Mouse (Mus musculus) gastrocnemius, postnatal 4 days (tissue): ENCODE results near the gene Serpina3a. TPM values are rescaled to one million over a fixed set of nuclear protein-coding genes. Genes with fewer than 3 reads are reported as not detected.
A peak's percentile ranks its signal among the peaks of the same experiment; 100 is the strongest.
"Not testable (repeated sequence)": the region's sequence is repeated elsewhere in the genome, so short reads cannot be mapped to it uniquely, and the experiment has no call there.

ENCODE experiments used
- DNase-seq, 2 experiments: peaks; one replicate each; pipeline ENCODE4 v3.0.0; 2021 to 2022; ENCODE audit warnings: low spot score in 2 of 2, mixed read lengths in 2 of 2
- long read RNA-seq, 2 experiments: library from polyadenylated mRNA; stranded (forward); transcript quantifications; one replicate each; pipeline ENCODE4 v2.0.0; 2021
- total RNA-seq, 2 experiments: library from RNA; stranded (reverse); gene quantifications; 2 replicates each; pipeline ENCODE4 v1.2.3; 2021

Serpina3a gene
- not detected for total RNA-seq
- long read RNA-seq, experiment 1 = 0 reads
- long read RNA-seq, experiment 2 = 0 reads

GRCm38 (mm10) chr12:104112333-104112732 is at the start of gene Serpina3a:
TSS of gene Serpina3a (plus strand) at chr12:104112724.
- DNase-seq = not testable (repeated sequence)

DNA sequence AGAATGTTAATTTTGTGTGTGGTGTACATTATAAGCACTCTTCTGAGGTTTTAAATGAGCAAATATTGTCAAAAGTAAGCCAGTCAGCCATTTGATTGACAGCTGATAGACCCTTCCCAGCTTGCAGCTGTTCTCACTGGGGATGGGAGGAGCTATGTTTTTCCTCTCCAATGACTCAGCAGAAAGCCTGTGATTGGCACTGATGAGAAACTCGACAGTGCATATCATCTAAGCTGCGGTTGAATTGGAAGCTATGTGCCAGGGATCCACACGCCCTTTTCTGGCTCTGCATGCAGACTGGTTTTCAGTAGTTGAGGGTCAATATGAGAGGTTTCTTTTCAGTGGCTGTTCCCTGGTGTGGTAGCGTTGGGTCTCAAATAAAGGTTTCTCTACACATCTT is 48.0 kb upstream of the Serpina3a start:
- no peak for DNase-seq

GRCm38 (mm10) chr12:104064996-104065395 is 47.5 kb upstream of the Serpina3a start:
- no peak for DNase-seq

DNA sequence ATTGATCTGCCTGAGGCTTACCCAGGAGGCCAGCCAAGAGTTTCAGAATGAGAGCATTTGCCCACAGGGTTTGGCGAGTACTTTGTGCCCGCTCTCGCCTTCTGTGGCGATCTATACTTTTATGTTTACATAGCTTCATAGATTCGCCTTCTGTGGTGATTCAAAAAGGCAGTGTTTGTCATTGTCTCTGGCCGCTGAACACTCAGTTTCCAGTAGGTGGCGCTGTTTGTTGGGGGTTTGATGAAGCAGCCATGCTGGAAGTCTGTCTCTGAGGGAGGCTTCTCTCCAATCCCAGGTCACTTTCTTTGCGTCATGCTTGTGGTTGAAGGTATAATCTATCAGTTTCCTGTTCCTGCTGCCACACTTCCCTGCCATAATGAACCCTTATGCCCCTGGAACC is 46.3 kb upstream of the Serpina3a start:
- DNase-seq = peak in 1 of 2 experiments; percentile 56

GRCm38 (mm10) chr12:104067549-104067948 is 45.0 kb upstream of the Serpina3a start:
- DNase-seq = peak; percentile 26 to 60

DNA sequence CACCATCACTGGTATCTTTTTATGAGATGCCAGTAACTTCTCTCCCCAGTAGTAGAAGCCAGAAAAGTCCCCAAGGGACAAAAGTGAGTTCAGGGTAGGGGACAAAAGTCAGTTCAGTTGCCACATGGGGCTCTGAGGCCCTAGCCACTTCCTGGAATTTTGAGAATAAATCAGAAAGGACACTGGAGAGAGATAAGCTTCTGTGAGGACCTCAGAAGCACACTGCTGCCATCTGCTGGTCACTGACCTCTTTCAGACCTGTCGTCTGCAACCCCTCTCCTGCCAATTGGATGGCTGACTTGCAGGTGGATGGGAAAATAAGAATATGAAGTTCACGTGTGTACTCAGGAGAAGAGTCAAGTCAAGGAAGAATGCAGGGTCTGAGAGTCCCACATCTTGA is 42.9 kb upstream of the Serpina3a start:
- DNase-seq = peak; percentile 48 to 79

- no peak for DNase-seq
Measured at GRCm38 (mm10) chr12:104071708-104072107, 40.8 kb upstream of the Serpina3a start.

DNA sequence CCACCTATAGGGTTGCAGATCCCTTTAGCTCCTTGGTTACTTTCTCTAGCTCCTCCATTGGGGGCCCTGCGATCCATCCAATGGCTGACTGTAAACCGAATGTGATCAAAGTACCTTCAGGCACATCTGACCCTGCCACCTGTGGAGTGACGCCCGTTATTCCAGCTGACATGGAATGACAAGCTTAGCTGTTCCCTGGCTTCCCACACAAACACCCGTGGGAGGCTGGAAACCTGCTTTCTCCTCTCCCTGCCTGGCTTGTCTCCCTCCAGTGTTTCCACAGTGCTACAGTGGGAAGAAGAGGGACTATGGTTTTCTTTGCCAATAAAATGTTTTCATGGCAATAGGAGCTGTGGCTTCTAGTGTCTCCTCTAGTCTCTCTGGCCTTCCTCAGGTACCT is 40.2 kb upstream of the Serpina3a start:
- DNase-seq = no peak

DNA sequence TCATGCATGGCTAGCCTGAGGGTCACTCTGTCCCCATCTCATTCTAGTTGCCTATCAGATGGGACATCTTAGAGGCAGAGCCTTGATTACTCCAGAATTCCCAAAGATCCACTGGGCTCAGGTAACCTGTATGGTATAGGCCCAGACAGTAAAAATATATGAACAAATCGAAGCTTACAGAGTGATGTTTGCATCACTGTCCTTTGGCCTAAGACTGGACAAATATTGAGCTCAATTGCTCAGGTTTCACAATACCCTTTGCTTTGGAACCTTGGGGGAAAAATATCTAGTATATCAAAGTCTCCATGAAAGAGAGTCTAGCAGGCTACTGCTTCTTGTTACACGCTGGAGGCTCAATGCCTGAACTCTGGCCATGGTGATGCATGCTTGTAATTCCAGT is 22.4 kb upstream of the Serpina3a start:
- DNase-seq = no peak

GRCm38 (mm10) chr12:104091303-104091702 is 21.2 kb upstream of the Serpina3a start:
- no peak for DNase-seq

DNA sequence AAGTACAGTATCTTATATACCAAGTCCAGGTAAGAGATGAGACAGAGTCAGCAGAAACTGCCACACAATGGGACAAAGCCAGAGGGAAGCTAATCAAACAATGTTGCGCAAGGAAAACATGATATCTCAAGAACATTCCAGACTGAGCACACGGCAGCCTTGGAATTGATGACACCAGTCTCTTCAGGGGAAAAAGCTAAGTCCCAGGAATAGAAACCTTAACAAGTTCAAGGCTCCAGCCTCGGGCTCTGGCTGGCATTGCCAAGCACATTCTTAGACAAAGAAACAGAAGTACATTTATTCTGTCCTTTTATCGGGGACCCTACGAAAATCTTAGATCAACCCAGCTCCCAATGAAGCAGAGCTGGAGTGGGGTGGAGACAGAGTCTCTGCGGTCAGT is 11.8 kb upstream of the Serpina3a start, which contains the start of gene Serpina5:
Gene Serpina5 (plus strand): TSS at position 346 of the 400 bp plus-strand sequence.
- DNase-seq = no peak

GRCm38 (mm10) chr12:104105847-104106246 is 6.7 kb upstream of the Serpina3a start:
- DNase-seq = no peak

DNA sequence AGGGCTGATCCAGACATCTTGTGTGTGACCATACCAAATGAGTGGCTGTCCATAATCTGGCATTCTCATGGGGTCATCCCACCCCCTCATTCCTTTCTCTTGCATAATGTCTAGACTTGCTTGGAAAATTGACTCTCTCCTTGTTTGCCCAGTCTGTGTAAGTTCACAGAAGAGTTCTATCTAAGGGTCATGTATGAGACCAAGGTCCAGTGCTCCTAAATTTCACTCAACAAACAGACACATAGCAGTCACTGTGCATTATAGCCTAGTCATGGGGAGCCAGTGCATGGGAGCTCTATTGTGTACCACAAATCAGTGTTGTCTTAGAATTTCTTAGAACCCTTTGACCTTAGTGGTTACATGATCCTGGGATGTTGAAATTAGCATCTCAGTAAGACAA is 5.6 kb upstream of the Serpina3a start:
- DNase-seq = no peak

DNA sequence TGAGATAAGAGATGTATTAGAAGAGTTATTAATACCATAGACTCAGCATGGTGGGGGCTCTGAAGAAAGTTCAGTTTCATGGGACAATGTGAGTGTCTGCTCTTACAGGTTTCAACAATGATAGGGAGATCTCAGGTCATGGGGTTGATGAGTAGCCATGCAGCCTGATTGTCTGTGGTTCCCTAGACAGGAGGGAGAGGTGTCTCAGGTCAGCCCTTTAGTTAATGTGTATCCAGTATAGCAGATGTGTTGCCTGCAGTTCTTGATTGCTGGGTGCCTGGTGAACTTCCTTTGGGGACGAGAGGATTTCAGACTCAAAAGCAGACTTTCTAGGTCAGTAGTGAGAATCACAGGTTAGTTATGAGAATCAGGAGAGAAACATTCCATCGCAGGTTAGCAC is 4.0 kb upstream of the Serpina3a start:
- DNase-seq = no peak

GRCm38 (mm10) chr12:104114921-104115579 is 2.5 kb downstream of the Serpina3a start:
- no peak for DNase-seq

DNA sequence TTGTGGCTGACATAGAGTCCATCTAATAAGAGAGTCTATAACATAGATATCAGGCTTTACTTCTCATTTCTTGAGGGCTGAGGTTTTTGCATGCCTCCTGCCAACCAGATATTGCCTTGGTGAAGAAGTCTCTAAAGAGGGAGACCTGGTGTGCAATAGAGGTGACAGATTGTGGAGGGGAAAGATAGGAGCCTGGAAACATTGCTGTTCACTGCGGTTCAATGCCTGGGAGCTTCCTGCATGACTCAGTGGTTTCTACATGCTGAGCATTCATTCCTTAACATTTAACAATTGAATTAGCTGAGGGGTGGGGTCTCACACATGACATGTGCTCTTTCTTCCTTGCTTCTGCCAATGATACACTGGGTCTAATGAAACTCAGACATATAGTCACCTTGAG is 10.6 kb downstream of the Serpina3a start:
- DNase-seq = no peak

GRCm38 (mm10) chr12:104123996-104124395 is 11.5 kb downstream of the Serpina3a start:
- DNase-seq = no peak

- DNase-seq = no peak
Measured at GRCm38 (mm10) chr12:104125021-104125560, 12.6 kb downstream of the Serpina3a start.

DNA sequence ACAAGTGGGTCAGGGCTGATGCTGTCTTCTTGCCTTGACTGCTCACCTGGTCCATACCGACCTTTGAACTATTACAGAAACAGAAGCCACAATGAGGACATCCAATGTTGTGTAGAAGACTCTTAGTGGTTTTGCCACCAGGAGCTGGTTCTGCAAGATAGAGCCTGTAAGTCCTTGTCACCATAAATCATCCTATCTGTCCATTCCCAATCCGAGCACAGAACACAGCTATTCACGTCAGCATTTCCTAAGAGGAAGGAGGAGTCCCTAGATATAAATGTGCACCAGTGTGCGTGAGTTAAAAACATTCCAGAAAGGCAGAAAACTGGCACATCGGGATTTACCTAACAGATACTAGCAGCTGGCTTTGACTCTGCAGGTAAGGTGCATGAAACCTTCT is 15.2 kb downstream of the Serpina3a start, which contains the start of gene Serpina3b:
Gene Serpina3b (plus strand): TSS at position 301 of the 400 bp plus-strand sequence.
- no peak for DNase-seq

DNA sequence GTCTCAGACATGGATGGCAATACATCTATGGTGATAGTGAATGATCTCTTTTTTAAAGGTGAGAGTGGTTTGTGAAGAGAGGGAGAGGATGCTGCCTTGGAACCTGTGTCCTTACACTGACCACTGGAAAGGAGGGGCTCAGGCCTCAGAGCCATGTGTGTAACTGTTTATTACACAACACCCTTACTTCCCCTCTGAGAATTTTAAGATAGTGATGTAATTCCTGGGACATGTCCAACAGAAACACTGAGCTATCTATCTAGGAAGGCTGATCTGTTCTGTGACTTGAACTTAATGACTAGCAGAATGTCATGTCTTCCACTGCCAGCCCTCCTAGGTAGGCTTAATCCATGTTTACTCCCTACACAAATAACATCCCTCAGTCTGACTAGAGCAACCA is 18.5 kb downstream of the Serpina3a start:
- no peak for DNase-seq

DNA sequence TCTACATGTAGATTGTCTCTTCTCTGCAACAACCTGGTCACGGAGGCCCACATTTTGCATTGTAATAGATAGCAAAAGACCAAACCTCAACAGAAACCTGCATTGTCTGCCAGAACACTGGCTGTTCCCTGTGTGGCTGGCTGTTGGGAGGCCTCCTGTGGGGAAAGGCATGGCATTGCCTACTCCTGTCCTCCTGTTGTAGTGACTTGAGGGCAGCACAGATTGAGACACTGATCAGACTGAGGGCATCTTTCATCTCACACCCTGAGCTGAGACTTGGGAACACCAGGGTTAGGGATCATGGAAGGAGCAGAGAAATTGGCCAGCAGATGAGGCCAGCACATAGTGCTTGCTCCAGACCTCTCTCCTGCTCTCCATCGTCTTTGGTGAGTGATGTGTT is 25.7 kb downstream of the Serpina3a start:
- no peak for DNase-seq

DNA sequence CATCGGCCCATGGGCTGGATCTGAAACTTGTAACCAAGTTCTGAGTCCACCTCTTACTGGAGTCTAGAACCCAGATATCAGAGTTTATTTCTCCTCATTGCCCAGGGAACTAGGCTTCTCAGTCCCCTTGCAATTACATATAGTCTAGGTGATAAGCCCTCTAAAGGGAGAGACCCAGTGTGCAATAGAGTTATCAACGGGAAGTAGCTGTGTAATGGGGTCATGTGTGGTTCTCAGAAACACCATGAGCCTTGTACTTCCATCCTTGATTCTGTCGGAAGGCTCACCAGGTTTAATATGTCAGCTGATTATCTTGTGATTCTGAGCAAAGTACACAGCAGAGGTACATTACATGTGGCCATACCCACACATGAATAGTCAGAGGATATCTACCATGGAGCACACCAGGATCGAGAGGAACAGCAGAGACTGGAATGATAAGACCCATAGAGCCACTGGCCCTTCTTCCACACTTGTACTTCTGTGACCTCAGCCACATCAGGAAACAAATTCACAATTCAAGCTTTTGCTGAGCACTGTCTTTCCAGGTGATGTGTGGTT is 28.1 kb downstream of the Serpina3a start:
- no peak for DNase-seq

DNA sequence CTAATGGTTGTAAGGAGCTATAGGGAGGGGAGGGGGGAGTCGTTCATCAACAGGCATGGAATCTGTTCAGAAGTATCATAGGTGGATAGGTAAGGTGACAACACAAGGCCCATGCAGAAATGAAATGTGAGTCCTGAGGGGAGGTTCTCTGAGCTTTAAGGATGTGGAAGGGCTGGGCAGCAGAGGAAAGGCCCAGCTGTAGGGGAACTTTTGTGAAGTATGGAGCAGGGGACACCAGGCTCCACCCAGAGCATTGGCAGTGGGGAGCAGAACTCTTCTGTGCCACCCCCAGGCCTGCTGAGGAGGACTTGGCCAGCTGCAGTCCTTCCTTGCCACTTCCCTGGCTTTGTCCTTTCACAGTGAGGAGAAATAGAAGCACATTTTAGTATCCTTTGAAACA is 29.0 kb downstream of the Serpina3a start:
- DNase-seq = no peak
